7 mouse cellular contexts compared by ENCODE assay signal in genomic region chr14:73106234-73106711, GRCm38 (mm10). TPM values are rescaled to one million over a fixed set of nuclear protein-coding genes. Genes with fewer than 3 reads are reported as not detected.
DNase-seq lines count a peak whose midpoint lies in the region; ATAC-seq and TF ChIP-seq lines count a peak whose summit lies in the region.

No protein-coding gene starts in this region.

- TF ChIP-seq POLR2A in small intestine, adult 2 months (IDR thresholded peaks at IDR 0.05; ENCODE audit: low read depth, low read length), result no peak

- no peaks in the 10 kb centered on the region for H3K36me3 ChIP-seq in small intestine, adult 2 months (ENCODE audit: control insufficient read depth, insufficient read depth, low read length)

- DNase-seq in urinary bladder, postnatal 36 days (ENCODE audit: low spot score in 2 of 2), result peak; percentile 32 to 44
- no peak for DNase-seq in urinary bladder, postnatal 4 days (ENCODE audit: low spot score in 2 of 2)
- peak; percentile 43 for DNase-seq in c-Kit-positive CD71-positive TER-119-positive erythroid progenitor cells, embryonic 14.5 days (ENCODE audit: low spot score)
- DNase-seq in kidney, postnatal 10 days, result peak; percentile 79
- peak; percentile 70 for DNase-seq in lung, postnatal 14 days

- H3K27me3 ChIP-seq in small intestine, adult 2 months (ENCODE audit: control insufficient read depth, insufficient read depth, low read length), result no peaks in the 10 kb centered on the region

- 18% methylated on average over 8 of the region's 8 CpGs for WGBS in small intestine, adult 2 months

- peaks cover 34% of the 10 kb centered on the region for H3K4me1 ChIP-seq in small intestine, adult 2 months (ENCODE audit: control insufficient read depth, insufficient read depth, insufficient read length, low read length)

- H3K27ac ChIP-seq in small intestine, adult 2 months (ENCODE audit: insufficient read depth, low read depth, low read length), result peak overlapping the region; percentile 81

- H3K4me3 ChIP-seq in small intestine, adult 2 months (ENCODE audit: low read depth, low read length), result no peak overlapping the region

- 0 out of 2 replicates have a peak, but pooled peaks have one; percentile 12 for ATAC-seq in granulocyte monocyte progenitor cell, adult 5-6 weeks (replicated peaks; ENCODE audit: poor library complexity, severe bottlenecking)

- TF ChIP-seq CTCF in small intestine, adult 2 months (IDR thresholded peaks at IDR 0.05; ENCODE audit: extremely low read depth, insufficient read length, insufficient replicate concordance, low read depth, low read length), result no peak

RNA-seq across cellular contexts. Expression of gene Rcbtb2, which starts 16.6 kb away (rescaled TPM):
- total RNA-seq in granulocyte monocyte progenitor cell, adult 5-6 weeks (2014; fragmentation: Nextera tagmentation), result 33.5 and 57.3 TPM in 2 replicates
- total RNA-seq in granulocyte monocyte progenitor cell, adult 5-6 weeks (2017), result 28.0 and 35.6 TPM in 2 replicates
- polyA plus RNA-seq in small intestine, adult 2 months (2012; rRNA removed), result 6.4 and 10.1 TPM in 2 replicates

RNA-seq across cellular contexts. Expression of gene Cysltr2, which starts 57.4 kb away (rescaled TPM):
- 1.4 TPM in 1 of 2 replicates, not detected in the other for total RNA-seq in granulocyte monocyte progenitor cell, adult 5-6 weeks (2014; fragmentation: Nextera tagmentation)
- 0.39 TPM in 1 of 2 replicates, not detected in the other for total RNA-seq in granulocyte monocyte progenitor cell, adult 5-6 weeks (2017)
- 2.1 and 3.1 TPM in 2 replicates for polyA plus RNA-seq in small intestine, adult 2 months (2012; rRNA removed)

Comparison
In these comparisons a context has a peak if more than half of its experiments do, and no peak if none do; other contexts are left out.
1. DNase-seq: peak in urinary bladder, postnatal 36 days (2 of 2), c-Kit-positive CD71-positive TER-119-positive erythroid progenitor cells, embryonic 14.5 days (single experiment), kidney, postnatal 10 days (single experiment) and lung, postnatal 14 days (single experiment); none in urinary bladder, postnatal 4 days (0 of 2).